Mouse (Mus musculus) midbrain, postnatal 0 days (tissue): ENCODE measurements at regions not wholly inside any gene's neighbourhood (a gene's known extent, or its start where the extent isn't known, plus 50 kb on each side); places are given as distances from the start of the nearest gene placed in this dataset.
A peak's percentile ranks its signal among the peaks of the same experiment; 100 is the strongest.

Experiments used
- ATAC-seq: fragments of 200-750 bp; cut with Nextera tagmentation; 2 replicates; pipeline ENCODE4 v1.8.0; 2017; ENCODE audit warnings: moderate number of reproducible peaks, mild to moderate bottlenecking, moderate TSS enrichment, moderate library complexity; ENCODE audit not compliant: low FRiP score
- DNase-seq: peaks from one replicate; pipeline ENCODE4 v3.0.0-alpha.2; 2015; ENCODE audit warnings: low spot score
- H3K27ac ChIP-seq: fragments of 300-500 bp; sonication (generic); 2 replicates; pipeline ENCODE4 v1.5.1; 2014; ENCODE audit warnings: low read depth, mild to moderate bottlenecking, low read length, mixed read lengths
- H3K27me3 ChIP-seq: fragments of 300-500 bp; sonication (generic); 2 replicates; pipeline ENCODE4 v1.6.1; 2014; ENCODE audit warnings: low read length, control low read depth, mixed read lengths; ENCODE audit not compliant: insufficient read depth
- H3K36me3 ChIP-seq: fragments of 300-500 bp; sonication (generic); 2 replicates; pipeline ENCODE4 v1.6.1; 2014; ENCODE audit warnings: low read length, control low read depth, mixed read lengths; ENCODE audit not compliant: insufficient read depth
- H3K4me1 ChIP-seq: fragments of 300-500 bp; sonication (generic); 2 replicates; pipeline ENCODE4 v1.6.1; 2014; ENCODE audit warnings: mild to moderate bottlenecking, control low read depth, antibody characterized with exemption, low read length, mixed read lengths; ENCODE audit not compliant: insufficient read depth
- H3K4me2 ChIP-seq: fragments of 300-500 bp; sonication (generic); 2 replicates; pipeline ENCODE4 v1.6.1; 2014; ENCODE audit warnings: low read depth, mild to moderate bottlenecking, low read length, mixed read lengths; ENCODE audit not compliant: poor library complexity, severe bottlenecking
- H3K4me3 ChIP-seq: fragments of 300-500 bp; sonication (generic); 2 replicates; pipeline ENCODE4 v1.5.1; 2014; ENCODE audit warnings: low read depth, mild to moderate bottlenecking, low read length, moderate library complexity
- H3K9ac ChIP-seq: fragments of 300-500 bp; sonication (generic); replicated peaks from 2 replicates; pipeline ENCODE4 v1.6.1; 2014; ENCODE audit warnings: mild to moderate bottlenecking, low read length, moderate library complexity, mixed read lengths; ENCODE audit not compliant: poor library complexity, severe bottlenecking
- H3K9me3 ChIP-seq: fragments of 300-500 bp; sonication (generic); 2 replicates; pipeline ENCODE4 v1.6.1; 2016; ENCODE audit warnings: low read length, control low read depth
- CTCF ChIP-seq: IDR thresholded peaks from 2 replicates; pipeline ENCODE4 v1.5.1; 2016; ENCODE audit warnings: antibody characterized with exemption, mild to moderate bottlenecking
- WGBS: fragments of 180-500 bp; shearing (Covaris S2); extraction: QIAGEN DNeasy Blood & Tissue Kit; methylation state at CpG from one replicate; pipeline ENCODE4 v1.1.7; 2014; 5-methylcytosine and 5-hydroxymethylcytosine counted together

GRCm38 (mm10) chr8:89272381-89272815 lies 228.4 kb upstream of the Sall1 start:
- Histone ChIP-seq H3K4me2 (peak overlapping the region; percentile 56), H3K4me1 (no peaks in the 10 kb centered on the region), H3K4me3 (peak overlapping the region; percentile 28), H3K9me3 (no peaks in the 10 kb centered on the region), H3K9ac (no peak overlapping the region), H3K36me3 (no peaks in the 10 kb centered on the region), H3K27me3 (peaks cover 6% of the 10 kb centered on the region; the same call in 1 of the 2 replicates), H3K27ac (no peak overlapping the region)
- ATAC-seq (no peak), DNase-seq (peak; percentile 27)
- 2% methylated on average over 28 of the region's 28 CpGs for WGBS
- no peak for TF ChIP-seq CTCF

GRCm38 (mm10) chr8:89271381-89272355 lies 227.7 kb upstream of the Sall1 start:
- Histone ChIP-seq H3K36me3 (no peaks in the 10 kb centered on the region), H3K27ac (no peak overlapping the region), H3K4me2 (peak overlapping the region; percentile 56), H3K4me1 (no peaks in the 10 kb centered on the region), H3K27me3 (peaks cover 6% of the 10 kb centered on the region; the same call in 1 of the 2 replicates), H3K9me3 (no peaks in the 10 kb centered on the region), H3K9ac (no peak overlapping the region), H3K4me3 (peak overlapping the region; percentile 28)
- peak; percentile 73 for DNase-seq
- ATAC-seq = peak; percentile 68; the same call in 1 of the 2 replicates
- TF ChIP-seq CTCF = no peak
- WGBS = 11% methylated on average over 22 of the region's 22 CpGs

GRCm38 (mm10) chr8:89270001-89270400 lies 226.0 kb upstream of the Sall1 start:
- no peaks in the 10 kb centered on the region; the same call in 1 of the 2 replicates for H3K9me3 ChIP-seq
- no peak overlapping the region for H3K27ac ChIP-seq
- no peak for DNase-seq
- no peak overlapping the region for H3K4me3 ChIP-seq
- ATAC-seq = no peak
- TF ChIP-seq CTCF = no peak
- 27% methylated on average over 1 of the region's 1 CpGs for WGBS
- no peak overlapping the region for H3K9ac ChIP-seq
- peaks cover 6% of the 10 kb centered on the region; the same call in 1 of the 2 replicates for H3K27me3 ChIP-seq
- no peaks in the 10 kb centered on the region for H3K36me3 ChIP-seq
- H3K4me1 ChIP-seq = no peaks in the 10 kb centered on the region
- no peak overlapping the region for H3K4me2 ChIP-seq

DNA sequence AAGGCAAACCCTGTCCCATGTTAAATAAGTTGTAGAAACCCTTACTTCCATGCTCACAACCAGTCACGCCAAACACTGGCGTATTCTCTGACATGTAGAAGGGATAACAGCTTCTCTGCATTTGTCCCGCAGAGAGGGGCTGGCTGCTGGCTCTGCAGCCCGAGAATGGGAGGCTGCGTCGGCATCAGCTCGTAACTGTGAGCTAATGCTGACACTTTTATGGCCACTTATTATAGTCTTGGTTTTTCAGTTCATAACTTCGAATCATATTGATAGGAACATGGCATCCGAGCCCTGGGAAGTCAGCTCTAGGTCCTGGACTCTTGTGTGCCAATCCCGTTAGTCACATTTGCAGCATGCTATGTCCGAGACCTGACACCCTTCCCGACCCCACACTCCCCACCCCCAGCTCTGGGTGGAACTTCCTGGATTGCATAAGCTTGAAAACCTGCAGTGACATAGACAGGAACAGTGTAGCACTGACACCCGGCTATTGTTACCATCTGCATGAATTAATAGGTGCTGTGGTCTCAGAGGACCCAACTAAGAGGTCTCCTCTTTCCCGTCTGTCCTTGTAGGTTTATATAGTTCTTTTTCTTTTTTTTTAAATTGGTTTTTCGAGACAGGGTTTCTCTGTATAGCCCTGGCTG lies 217.3 kb upstream of the Sall1 start:
- Histone ChIP-seq H3K4me2 (no peak overlapping the region), H3K9ac (no peak overlapping the region), H3K27ac (no peak overlapping the region), H3K36me3 (no peaks in the 10 kb centered on the region), H3K4me1 (no peaks in the 10 kb centered on the region), H3K4me3 (no peak overlapping the region), H3K9me3 (no peaks in the 10 kb centered on the region; the same call in 1 of the 2 replicates), H3K27me3 (no peaks in the 10 kb centered on the region)
- DNase-seq (no peak), ATAC-seq (no peak)
- TF ChIP-seq CTCF = no peak
- 72% methylated on average over 15 of the region's 15 CpGs for WGBS

DNA sequence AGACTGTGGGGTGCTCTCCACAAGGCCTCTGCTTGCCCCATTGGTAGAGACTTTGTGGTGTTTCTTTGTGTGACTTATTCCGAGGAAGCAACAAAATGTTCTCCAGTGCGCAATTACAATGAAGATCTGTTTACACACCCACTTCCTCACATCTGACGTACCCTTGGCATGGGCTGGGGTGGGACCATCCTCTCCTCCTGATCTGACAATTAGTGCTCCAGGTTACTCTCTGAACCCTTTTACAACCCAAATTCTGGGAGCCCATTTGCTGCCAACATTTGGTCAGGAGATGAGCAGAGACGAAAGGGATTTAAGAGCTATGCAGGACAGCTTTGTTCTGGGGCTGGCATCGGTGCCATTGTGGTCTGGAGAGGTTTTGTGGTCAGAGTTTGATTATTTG lies 215.9 kb upstream of the Sall1 start:
- Histone ChIP-seq H3K4me1 (no peaks in the 10 kb centered on the region), H3K36me3 (no peaks in the 10 kb centered on the region), H3K9ac (no peak overlapping the region), H3K4me2 (no peak overlapping the region), H3K27ac (no peak overlapping the region), H3K27me3 (no peaks in the 10 kb centered on the region), H3K9me3 (no peaks in the 10 kb centered on the region; the same call in 1 of the 2 replicates), H3K4me3 (no peak overlapping the region)
- 80% methylated on average over 5 of the region's 5 CpGs for WGBS
- TF ChIP-seq CTCF = no peak
- ATAC-seq (no peak), DNase-seq (no peak)
